Mouse (Mus musculus): ENCODE data around the gene Aldh9a1. TPM values are rescaled to one million over a fixed set of nuclear protein-coding genes. Genes with fewer than 3 reads are reported as not detected.

The Aldh9a1 gene
- polyA plus RNA-seq, 1 experiment from 2014 or later: 32.7 TPM

DNA sequence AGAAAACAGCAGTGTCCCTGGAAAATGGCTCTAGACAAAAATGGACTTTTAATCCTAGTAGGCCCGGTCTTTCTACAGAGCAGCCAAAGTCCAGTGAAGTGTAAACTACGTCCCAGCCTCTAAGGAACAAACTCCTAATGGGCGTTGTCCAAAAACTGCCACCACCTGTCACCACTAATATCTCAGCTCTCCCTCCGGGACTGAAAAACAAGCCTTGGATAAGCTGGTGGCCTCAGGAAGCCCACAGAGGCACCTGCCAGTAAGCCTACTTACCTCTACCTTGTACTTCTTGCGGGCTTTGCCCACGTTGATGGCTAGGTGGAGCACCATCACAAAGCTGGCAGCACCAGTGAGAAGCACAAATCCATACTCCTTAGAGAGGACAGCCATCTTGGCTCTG is 28.2 kb downstream of the Aldh9a1 start:
- H3K27ac ChIP-seq (replicated peaks): no peak overlapping the region
- peaks cover 16% of the 10 kb centered on the region for H3K36me3 ChIP-seq
- H3K27me3 ChIP-seq: peaks cover 8% of the 10 kb centered on the region; the same call in 1 of the 2 replicates
- no peak overlapping the region for H3K4me3 ChIP-seq
- WGBS: 72% methylated on average over 6 of the region's 6 CpGs
- H3K9ac ChIP-seq: no peak overlapping the region
- H3K4me2 ChIP-seq: no peak overlapping the region
- ATAC-seq (ENCODE audit: low read depth): no peak
- peaks cover 28% of the 10 kb centered on the region; the same call in 1 of the 2 replicates for H3K4me1 ChIP-seq (replicated peaks)
- H3K9me3 ChIP-seq: no peaks in the 10 kb centered on the region

DNA sequence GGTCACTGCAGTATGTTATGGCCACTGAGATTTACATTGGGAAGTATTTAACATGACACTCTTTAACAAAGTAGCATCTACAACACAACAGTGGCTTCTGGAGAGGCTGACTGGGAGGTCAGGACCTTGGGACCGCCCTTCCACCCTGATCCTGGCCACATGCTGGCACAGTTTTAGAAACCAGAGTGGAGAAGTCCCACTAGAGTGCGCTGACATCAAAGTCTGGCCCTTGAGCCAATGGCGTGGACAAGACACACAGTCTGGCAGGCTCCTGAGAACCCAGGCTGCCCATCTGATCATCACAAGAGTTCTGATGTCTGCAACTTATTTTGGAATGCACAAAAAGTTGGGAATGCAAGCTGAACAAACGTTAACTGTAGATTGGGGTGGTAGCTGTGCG is 30.0 kb downstream of the Aldh9a1 start:
- Histone ChIP-seq H3K9ac (no peak overlapping the region), H3K27ac (replicated peaks) (no peak overlapping the region), H3K4me2 (no peak overlapping the region), H3K4me3 (no peak overlapping the region), H3K36me3 (peaks cover 16% of the 10 kb centered on the region), H3K27me3 (0 out of 2 replicates have a peak, but pooled peaks cover 11% of the 10 kb centered on the region), H3K4me1 (replicated peaks) (peaks cover 23% of the 10 kb centered on the region; the same call in 1 of the 2 replicates), H3K9me3 (no peaks in the 10 kb centered on the region)
- 74% methylated on average over 5 of the region's 5 CpGs for WGBS
- no peak for ATAC-seq (ENCODE audit: low read depth)

DNA sequence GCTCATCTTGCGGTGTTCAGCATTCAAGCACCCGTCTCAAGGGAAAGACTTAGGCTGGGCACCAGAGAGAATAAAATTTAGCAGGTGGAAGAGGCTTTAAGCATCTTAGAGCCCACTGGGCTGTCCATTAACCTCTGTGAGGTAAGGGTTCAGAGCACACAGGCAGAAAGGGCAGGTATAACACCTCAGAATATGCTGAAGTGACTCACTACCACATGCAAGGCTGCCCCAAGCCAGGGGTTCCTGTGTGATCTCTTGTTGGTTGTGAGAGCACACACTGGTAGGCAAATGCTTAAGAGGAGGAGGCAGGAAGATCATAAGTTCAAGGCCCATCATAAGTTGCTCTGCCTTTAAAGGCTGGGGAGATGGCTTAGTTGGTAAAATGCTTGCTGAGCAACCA is 30.4 kb downstream of the Aldh9a1 start:
- Histone ChIP-seq H3K27me3 (0 out of 2 replicates have a peak, but pooled peaks cover 11% of the 10 kb centered on the region), H3K27ac (replicated peaks) (no peak overlapping the region), H3K4me1 (replicated peaks) (peaks cover 22% of the 10 kb centered on the region; the same call in 1 of the 2 replicates), H3K36me3 (peaks cover 16% of the 10 kb centered on the region), H3K9ac (no peak overlapping the region), H3K9me3 (no peaks in the 10 kb centered on the region), H3K4me2 (no peak overlapping the region), H3K4me3 (no peak overlapping the region)
- 88% methylated on average over 2 of the region's 2 CpGs for WGBS
- no peak for ATAC-seq (ENCODE audit: low read depth)

DNA sequence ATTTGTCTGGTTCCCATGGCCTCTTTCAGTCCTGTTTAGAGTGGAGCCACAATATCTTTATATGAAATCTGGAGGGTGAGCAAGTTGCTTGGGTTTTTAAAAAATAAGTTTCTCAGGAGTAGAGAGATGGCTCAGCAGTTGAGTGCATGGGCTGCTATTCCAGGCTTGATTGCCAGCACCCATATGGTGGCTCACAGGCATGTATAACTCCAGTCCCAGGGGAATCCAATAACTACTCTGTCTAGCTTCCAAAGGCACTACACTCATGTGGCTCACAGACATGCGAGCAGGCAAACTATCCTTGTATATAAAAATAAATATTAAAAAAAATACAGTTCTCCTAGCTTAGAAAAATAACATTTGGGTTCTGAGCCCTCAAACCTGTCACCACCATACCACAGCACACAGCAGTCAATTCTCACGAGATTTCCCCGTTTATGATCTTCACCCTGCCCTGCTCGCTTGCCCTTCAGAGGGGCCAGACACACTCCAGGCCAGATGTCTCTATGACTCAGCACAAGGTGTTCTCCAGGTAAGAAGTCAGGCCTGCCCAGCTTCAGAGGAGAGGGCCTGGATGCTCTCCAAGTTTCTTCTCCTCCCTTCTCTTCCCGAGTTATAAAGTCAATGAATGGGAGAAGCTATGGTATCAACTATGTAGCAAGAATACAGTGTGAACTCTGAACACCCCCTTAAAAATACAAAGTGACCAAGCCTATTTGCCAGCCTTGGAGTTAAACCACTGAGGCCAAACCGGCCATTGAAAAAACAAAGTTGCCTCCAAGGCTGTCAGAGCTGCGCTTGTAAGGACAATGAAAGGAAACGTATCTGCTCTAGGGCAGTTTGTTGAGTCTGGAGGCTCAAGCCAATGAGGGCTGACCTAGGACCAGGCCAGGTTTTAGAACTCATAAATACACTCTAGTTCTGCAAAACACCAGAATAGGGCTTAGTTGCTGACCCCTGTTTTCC is 31.5 kb downstream of the Aldh9a1 start:
- H3K4me1 ChIP-seq (replicated peaks): peaks cover 22% of the 10 kb centered on the region; the same call in 1 of the 2 replicates
- H3K9me3 ChIP-seq: no peaks in the 10 kb centered on the region
- no peak overlapping the region for H3K4me2 ChIP-seq
- ATAC-seq (ENCODE audit: low read depth): no peak
- 0 out of 2 replicates have a peak, but pooled peaks cover 9% of the 10 kb centered on the region for H3K27me3 ChIP-seq
- no peak overlapping the region for H3K4me3 ChIP-seq
- no peak overlapping the region for H3K27ac ChIP-seq (replicated peaks)
- no peak overlapping the region for H3K9ac ChIP-seq
- WGBS: 82% methylated on average over 8 of the region's 8 CpGs
- H3K36me3 ChIP-seq: peaks cover 9% of the 10 kb centered on the region

DNA sequence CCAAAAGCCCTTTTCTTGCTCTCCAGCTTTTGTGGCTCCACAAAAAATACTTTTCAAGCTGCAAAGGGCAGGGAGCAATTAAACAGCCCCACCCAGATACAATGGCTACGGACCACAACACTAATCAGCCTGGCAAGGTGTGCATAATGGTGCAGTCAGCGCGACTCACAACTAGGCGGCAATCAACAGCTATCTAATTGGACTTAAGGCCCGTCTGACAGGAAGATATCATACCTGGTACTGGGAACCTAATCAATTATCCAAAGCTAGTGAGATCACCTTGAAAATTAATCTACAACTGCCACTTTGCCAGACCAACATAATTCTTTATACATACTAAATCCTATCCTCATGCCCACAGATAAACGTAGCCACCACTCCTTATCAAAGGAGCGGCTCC is 32.5 kb downstream of the Aldh9a1 start:
- no peak overlapping the region for H3K9ac ChIP-seq
- H3K27me3 ChIP-seq: peaks cover 11% of the 10 kb centered on the region; the same call in 1 of the 2 replicates
- no peaks in the 10 kb centered on the region for H3K9me3 ChIP-seq
- H3K27ac ChIP-seq (replicated peaks): no peak overlapping the region
- WGBS: 71% methylated on average over 7 of the region's 7 CpGs
- H3K4me3 ChIP-seq: no peak overlapping the region
- H3K36me3 ChIP-seq: no peaks in the 10 kb centered on the region
- no peak overlapping the region for H3K4me2 ChIP-seq
- peaks cover 19% of the 10 kb centered on the region; the same call in 1 of the 2 replicates for H3K4me1 ChIP-seq (replicated peaks)
- ATAC-seq (ENCODE audit: low read depth): no peak

DNA sequence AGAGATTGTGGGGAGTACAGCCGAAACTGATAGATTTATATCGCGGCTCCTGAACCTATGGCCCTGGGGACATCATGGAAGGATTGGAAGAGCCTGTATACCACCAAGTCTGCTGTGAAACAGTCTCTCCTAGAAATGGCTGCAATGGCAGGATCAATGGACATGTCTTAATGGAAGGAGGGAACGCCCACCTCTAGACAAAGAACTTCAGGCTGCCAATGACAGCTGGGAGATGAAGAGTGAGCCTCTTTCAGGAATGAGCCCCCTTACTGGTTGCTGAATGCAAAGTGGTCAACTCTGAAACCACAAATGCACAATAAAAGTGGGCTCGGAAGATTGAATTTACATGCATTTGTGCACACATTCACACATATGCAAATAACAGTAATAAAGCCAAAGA is 33.0 kb downstream of the Aldh9a1 start:
- Histone ChIP-seq H3K4me3 (no peak overlapping the region), H3K27me3 (peaks cover 12% of the 10 kb centered on the region; the same call in 1 of the 2 replicates), H3K4me1 (replicated peaks) (peaks cover 15% of the 10 kb centered on the region; the same call in 1 of the 2 replicates), H3K9ac (no peak overlapping the region), H3K36me3 (no peaks in the 10 kb centered on the region), H3K9me3 (no peaks in the 10 kb centered on the region), H3K27ac (replicated peaks) (no peak overlapping the region), H3K4me2 (no peak overlapping the region)
- ATAC-seq (ENCODE audit: low read depth): no peak
- 54% methylated on average over 5 of the region's 5 CpGs for WGBS

DNA sequence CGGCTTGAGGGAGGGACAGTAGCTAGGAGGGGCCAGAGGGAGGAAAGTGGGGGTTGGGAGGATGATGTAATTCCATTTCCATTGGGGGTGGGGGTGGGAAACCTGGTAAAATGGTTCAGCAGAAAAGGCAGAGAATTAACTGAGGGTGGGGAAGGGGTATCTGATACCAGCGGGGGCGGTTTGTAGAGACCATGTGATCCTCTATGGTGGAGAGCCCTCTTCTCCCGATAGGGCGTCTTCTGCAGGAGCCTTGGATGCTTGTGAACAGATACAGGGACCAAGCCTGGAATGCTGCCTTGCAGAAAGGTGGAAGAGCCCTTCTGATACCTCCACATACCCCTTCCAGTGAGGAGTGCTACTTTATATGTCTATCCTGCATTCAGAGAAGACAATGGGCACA is 33.4 kb downstream of the Aldh9a1 start:
- Histone ChIP-seq H3K4me1 (replicated peaks) (peaks cover 10% of the 10 kb centered on the region; the same call in 1 of the 2 replicates), H3K27me3 (peaks cover 14% of the 10 kb centered on the region; the same call in 1 of the 2 replicates), H3K9ac (no peak overlapping the region), H3K27ac (replicated peaks) (no peak overlapping the region), H3K4me2 (no peak overlapping the region), H3K9me3 (no peaks in the 10 kb centered on the region), H3K4me3 (no peak overlapping the region), H3K36me3 (no peaks in the 10 kb centered on the region)
- no peak for ATAC-seq (ENCODE audit: low read depth)
- WGBS: 66% methylated on average over 5 of the region's 5 CpGs

DNA sequence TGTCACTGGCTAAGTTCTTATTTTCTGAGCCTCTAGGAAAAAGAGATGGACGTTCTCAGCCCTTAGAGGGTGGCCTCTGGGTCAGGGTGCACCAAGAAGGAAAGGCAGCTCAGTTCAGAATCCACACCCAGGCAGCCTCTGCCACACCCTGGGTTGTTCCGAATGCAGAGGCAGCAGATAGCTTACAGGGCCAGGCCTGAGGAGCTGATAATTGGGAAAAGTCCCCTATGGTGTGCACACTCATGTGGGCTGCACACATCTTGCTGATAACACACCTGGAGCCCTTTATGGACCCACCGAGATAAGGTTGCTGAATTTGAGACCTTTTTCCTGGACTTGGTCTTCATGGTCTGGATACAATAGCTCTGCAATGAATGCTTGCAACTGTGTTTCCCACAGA is 34.4 kb downstream of the Aldh9a1 start:
- H3K36me3 ChIP-seq: no peaks in the 10 kb centered on the region
- no peak for ATAC-seq (ENCODE audit: low read depth)
- no peak overlapping the region for H3K27ac ChIP-seq (replicated peaks)
- 78% methylated on average over 3 of the region's 3 CpGs for WGBS
- H3K4me3 ChIP-seq: no peak overlapping the region
- no peak overlapping the region for H3K4me2 ChIP-seq
- peaks cover 7% of the 10 kb centered on the region; the same call in 1 of the 2 replicates for H3K4me1 ChIP-seq (replicated peaks)
- no peak overlapping the region for H3K9ac ChIP-seq
- peaks cover 18% of the 10 kb centered on the region; the same call in 1 of the 2 replicates for H3K27me3 ChIP-seq
- no peaks in the 10 kb centered on the region for H3K9me3 ChIP-seq

DNA sequence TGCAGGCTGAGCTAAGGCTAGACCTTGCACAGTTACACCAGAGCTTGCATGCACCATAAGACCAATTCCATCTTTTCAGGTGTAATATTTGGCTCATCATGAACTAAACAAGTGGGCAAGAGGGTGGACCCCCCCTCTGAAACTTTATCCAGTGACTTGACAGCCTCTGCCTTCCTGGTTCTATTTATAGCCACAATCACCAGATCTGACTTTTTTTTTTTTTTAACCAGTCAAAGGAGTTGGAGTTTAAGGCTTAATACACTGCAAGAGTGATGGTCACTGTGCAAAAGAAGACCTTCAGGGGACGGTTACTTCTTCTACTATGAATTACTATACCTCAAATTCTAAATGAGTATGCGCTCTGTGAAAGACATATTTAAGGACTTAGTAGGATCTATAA is 35.4 kb downstream of the Aldh9a1 start:
- ATAC-seq (ENCODE audit: low read depth): no peak
- Histone ChIP-seq H3K4me2 (no peak overlapping the region), H3K4me1 (replicated peaks) (peaks cover 7% of the 10 kb centered on the region; the same call in 1 of the 2 replicates), H3K9me3 (no peaks in the 10 kb centered on the region), H3K27me3 (peaks cover 15% of the 10 kb centered on the region; the same call in 1 of the 2 replicates), H3K4me3 (no peak overlapping the region), H3K9ac (no peak overlapping the region), H3K36me3 (no peaks in the 10 kb centered on the region), H3K27ac (replicated peaks) (no peak overlapping the region)
- 90% methylated on average over 2 of the region's 2 CpGs for WGBS

DNA sequence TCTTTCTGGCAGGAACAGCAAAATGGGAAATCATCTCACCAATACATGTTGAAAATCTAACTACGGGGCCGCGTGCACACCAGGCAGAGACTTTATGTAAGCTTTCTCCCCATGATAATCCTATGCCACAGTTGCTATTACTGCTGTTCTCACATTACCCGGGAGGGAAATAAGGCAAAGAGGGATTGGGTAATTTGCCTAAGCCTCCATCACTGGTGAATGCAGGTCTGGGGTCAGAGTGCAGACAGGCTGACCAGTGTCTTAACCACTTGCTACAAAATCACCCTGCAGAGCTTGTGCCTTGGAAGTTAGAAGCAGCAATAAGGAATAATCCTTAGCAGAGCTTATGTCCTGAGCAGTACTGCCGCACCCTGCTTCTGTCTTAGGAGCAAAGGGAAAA is 35.8 kb downstream of the Aldh9a1 start:
- Histone ChIP-seq H3K9me3 (no peaks in the 10 kb centered on the region), H3K27ac (replicated peaks) (no peak overlapping the region), H3K36me3 (no peaks in the 10 kb centered on the region), H3K4me1 (replicated peaks) (peaks cover 7% of the 10 kb centered on the region; the same call in 1 of the 2 replicates), H3K4me2 (no peak overlapping the region), H3K9ac (no peak overlapping the region), H3K4me3 (no peak overlapping the region), H3K27me3 (peaks cover 13% of the 10 kb centered on the region; the same call in 1 of the 2 replicates)
- WGBS: 86% methylated on average over 5 of the region's 5 CpGs
- no peak for ATAC-seq (ENCODE audit: low read depth)

DNA sequence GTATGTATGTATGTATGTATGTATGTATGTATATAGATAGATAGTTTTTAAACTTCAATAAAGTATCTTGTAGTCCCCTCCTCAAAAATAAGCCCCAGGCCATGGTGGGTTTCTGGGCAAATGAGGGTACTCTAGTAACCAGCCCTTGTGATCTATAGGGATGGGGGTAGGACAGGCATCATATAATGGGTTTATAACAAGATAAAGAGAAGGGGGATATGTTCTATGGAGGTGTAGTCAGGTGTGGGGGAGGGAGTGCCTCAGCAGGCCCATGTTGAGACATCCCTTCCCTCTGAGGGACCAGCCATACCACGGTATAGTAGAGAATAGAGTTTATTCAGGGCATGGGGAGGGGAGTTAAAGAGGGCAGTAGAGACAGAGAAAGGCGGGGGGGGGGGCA is 36.7 kb downstream of the Aldh9a1 start:
- ATAC-seq (ENCODE audit: low read depth): no peak
- 60% methylated on average over 2 of the region's 2 CpGs for WGBS
- Histone ChIP-seq H3K9ac (no peak overlapping the region), H3K4me1 (replicated peaks) (peaks cover 7% of the 10 kb centered on the region; the same call in 1 of the 2 replicates), H3K27ac (replicated peaks) (no peak overlapping the region), H3K36me3 (no peaks in the 10 kb centered on the region), H3K9me3 (no peaks in the 10 kb centered on the region), H3K4me2 (no peak overlapping the region), H3K27me3 (peaks cover 20% of the 10 kb centered on the region), H3K4me3 (no peak overlapping the region)

DNA sequence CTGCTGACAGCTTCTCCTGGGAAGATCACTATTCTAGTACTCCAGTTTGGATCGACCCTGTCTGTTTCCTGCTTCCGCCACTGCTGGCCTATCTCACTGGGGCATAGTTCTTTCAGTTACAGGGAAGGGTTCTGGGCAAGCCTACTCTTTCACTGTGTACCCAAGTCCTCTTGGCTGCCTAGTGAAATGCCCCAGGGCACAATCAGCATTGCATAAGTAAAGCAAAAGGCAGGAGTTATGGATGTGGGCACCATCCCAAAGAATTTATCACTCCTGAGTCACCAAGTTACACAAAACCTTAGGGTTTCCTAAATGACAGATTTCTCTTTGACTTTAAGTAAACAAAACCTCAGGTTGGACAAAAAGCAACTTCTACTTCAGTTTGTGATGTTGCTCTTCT is 37.5 kb downstream of the Aldh9a1 start:
- Histone ChIP-seq H3K9ac (no peak overlapping the region), H3K27ac (replicated peaks) (no peak overlapping the region), H3K4me3 (no peak overlapping the region), H3K36me3 (no peaks in the 10 kb centered on the region), H3K27me3 (peaks cover 27% of the 10 kb centered on the region), H3K9me3 (no peaks in the 10 kb centered on the region), H3K4me1 (replicated peaks) (peaks cover 13% of the 10 kb centered on the region; the same call in 1 of the 2 replicates), H3K4me2 (no peak overlapping the region)
- ATAC-seq (ENCODE audit: low read depth): no peak
- 77% methylated on average over 2 of the region's 2 CpGs for WGBS

Measured in neural tube, embryonic 13.5 days (tissue).